Mouse (Mus musculus) heart, adult 2 months (tissue): Measurements from ENCODE around the gene Gpr35.

ENCODE experiments used
- CTCF ChIP-seq: fragments of 200-600 bp; IDR thresholded peaks from 2 replicates; pipeline ENCODE4 v1.8.1; 2022; ENCODE audit warnings: antibody characterized with exemption, mild to moderate bottlenecking, moderate library complexity
- POLR2A ChIP-seq: fragments of 200-500 bp; IDR thresholded peaks from 2 replicates; pipeline ENCODE4 v1.6.1; 2011; ENCODE audit warnings: mild to moderate bottlenecking, low read depth, low read length, control low read depth; ENCODE audit not compliant: insufficient read depth

GRCm38 (mm10) chr1:92920474-92921200, 30.0 kb upstream of the Gpr35 start:
- TF ChIP-seq CTCF (no peak), POLR2A (no peak)
